Mouse (Mus musculus): ENCODE results near the gene Tgif1. TPM values are rescaled to one million over a fixed set of nuclear protein-coding genes. Genes with fewer than 3 reads are reported as not detected.

Gene Tgif1
- total and polyA plus RNA-seq, 2 experiments from 2014 or later = 7.8 to 9.0 TPM

- ATAC-seq (ENCODE audit: insufficient read depth, low read depth) = no peak
- WGBS = 42% methylated on average over 15 of the region's 15 CpGs
- Histone ChIP-seq H3K9me3 (replicated peaks; ENCODE audit: control insufficient read depth, low read length) (no peaks in the 10 kb centered on the region), H3K27me3 (ENCODE audit: control insufficient read depth, insufficient read depth, low read length) (no peaks in the 10 kb centered on the region), H3K9ac (replicated peaks; ENCODE audit: low read depth, low read length) (no peak overlapping the region), H3K4me2 (ENCODE audit: low read depth, low read length) (no peak overlapping the region), H3K4me1 (ENCODE audit: control insufficient read depth, insufficient read depth) (no peaks in the 10 kb centered on the region), H3K27ac (ENCODE audit: low read depth) (no peak overlapping the region), H3K4me3 (ENCODE audit: low read depth, low read length) (no peak overlapping the region), H3K36me3 (replicated peaks; ENCODE audit: control insufficient read depth, insufficient read depth, low read length) (no peaks in the 10 kb centered on the region)
- TF ChIP-seq EP300 (IDR thresholded peaks at IDR 0.05; ENCODE audit: low read depth) (no peak), CTCF (IDR thresholded peaks at IDR 0.05; ENCODE audit: low read depth) (no peak)
- no peak for DNase-seq (ENCODE audit: low spot score)
Measured at GRCm38 (mm10) chr17:70892288-70893096, 39.1 kb upstream of the Tgif1 start.

- Histone ChIP-seq H3K27ac (ENCODE audit: low read depth) (no peak overlapping the region), H3K4me3 (ENCODE audit: low read depth, low read length) (no peak overlapping the region), H3K36me3 (replicated peaks; ENCODE audit: control insufficient read depth, insufficient read depth, low read length) (no peaks in the 10 kb centered on the region), H3K27me3 (ENCODE audit: control insufficient read depth, insufficient read depth, low read length) (no peaks in the 10 kb centered on the region), H3K9ac (replicated peaks; ENCODE audit: low read depth, low read length) (no peak overlapping the region), H3K4me1 (ENCODE audit: control insufficient read depth, insufficient read depth) (no peaks in the 10 kb centered on the region), H3K4me2 (ENCODE audit: low read depth, low read length) (no peak overlapping the region), H3K9me3 (replicated peaks; ENCODE audit: control insufficient read depth, low read length) (no peaks in the 10 kb centered on the region)
- no peak for TF ChIP-seq CTCF (IDR thresholded peaks at IDR 0.05; ENCODE audit: low read depth)
- TF ChIP-seq EP300 (IDR thresholded peaks at IDR 0.05; ENCODE audit: low read depth) = no peak
- DNase-seq (ENCODE audit: low spot score) = no peak
- no peak for ATAC-seq (ENCODE audit: insufficient read depth, low read depth)
- WGBS = 80% methylated on average over 8 of the region's 8 CpGs
Measured at GRCm38 (mm10) chr17:70890571-70890970, 37.2 kb upstream of the Tgif1 start.

- Histone ChIP-seq H3K9me3 (replicated peaks; ENCODE audit: control insufficient read depth, low read length) (no peaks in the 10 kb centered on the region), H3K4me1 (ENCODE audit: control insufficient read depth, insufficient read depth) (no peaks in the 10 kb centered on the region), H3K27ac (ENCODE audit: low read depth) (no peak overlapping the region), H3K36me3 (replicated peaks; ENCODE audit: control insufficient read depth, insufficient read depth, low read length) (no peaks in the 10 kb centered on the region), H3K4me2 (ENCODE audit: low read depth, low read length) (no peak overlapping the region), H3K4me3 (ENCODE audit: low read depth, low read length) (no peak overlapping the region), H3K27me3 (ENCODE audit: control insufficient read depth, insufficient read depth, low read length) (no peaks in the 10 kb centered on the region), H3K9ac (replicated peaks; ENCODE audit: low read depth, low read length) (no peak overlapping the region)
- no peak for TF ChIP-seq EP300 (IDR thresholded peaks at IDR 0.05; ENCODE audit: low read depth)
- TF ChIP-seq CTCF (IDR thresholded peaks at IDR 0.05; ENCODE audit: low read depth) = no peak
- no peak for DNase-seq (ENCODE audit: low spot score)
- 75% methylated on average over 10 of the region's 10 CpGs for WGBS
- no peak for ATAC-seq (ENCODE audit: insufficient read depth, low read depth)
Measured at GRCm38 (mm10) chr17:70888657-70889056, 35.3 kb upstream of the Tgif1 start.

- Histone ChIP-seq H3K36me3 (replicated peaks; ENCODE audit: control insufficient read depth, insufficient read depth, low read length) (no peaks in the 10 kb centered on the region), H3K4me1 (ENCODE audit: control insufficient read depth, insufficient read depth) (no peaks in the 10 kb centered on the region), H3K9me3 (replicated peaks; ENCODE audit: control insufficient read depth, low read length) (no peaks in the 10 kb centered on the region), H3K9ac (replicated peaks; ENCODE audit: low read depth, low read length) (no peak overlapping the region), H3K4me2 (ENCODE audit: low read depth, low read length) (no peak overlapping the region), H3K4me3 (ENCODE audit: low read depth, low read length) (no peak overlapping the region), H3K27me3 (ENCODE audit: control insufficient read depth, insufficient read depth, low read length) (no peaks in the 10 kb centered on the region), H3K27ac (ENCODE audit: low read depth) (no peak overlapping the region)
- no peak for DNase-seq (ENCODE audit: low spot score)
- no peak for ATAC-seq (ENCODE audit: insufficient read depth, low read depth)
- WGBS = 91% methylated on average over 9 of the region's 9 CpGs
- no peak for TF ChIP-seq EP300 (IDR thresholded peaks at IDR 0.05; ENCODE audit: low read depth)
- no peak for TF ChIP-seq CTCF (IDR thresholded peaks at IDR 0.05; ENCODE audit: low read depth)
Measured at GRCm38 (mm10) chr17:70887848-70888247, 34.5 kb upstream of the Tgif1 start.

- ATAC-seq (ENCODE audit: insufficient read depth, low read depth) = no peak
- H3K27me3 ChIP-seq (ENCODE audit: control insufficient read depth, insufficient read depth, low read length) = no peaks in the 10 kb centered on the region
Measured at GRCm38 (mm10) chr17:70886641-70887391, 33.5 kb upstream of the Tgif1 start.

More at GRCm38 (mm10) chr17:70886641-70887391, 33.5 kb upstream of the Tgif1 start:
- H3K4me3 ChIP-seq (ENCODE audit: low read depth, low read length) = no peak overlapping the region
- 76% methylated on average over 16 of the region's 16 CpGs for WGBS
- H3K36me3 ChIP-seq (replicated peaks; ENCODE audit: control insufficient read depth, insufficient read depth, low read length) = no peaks in the 10 kb centered on the region
- no peak overlapping the region for H3K4me2 ChIP-seq (ENCODE audit: low read depth, low read length)
- H3K4me1 ChIP-seq (ENCODE audit: control insufficient read depth, insufficient read depth) = no peaks in the 10 kb centered on the region
- no peaks in the 10 kb centered on the region for H3K9me3 ChIP-seq (replicated peaks; ENCODE audit: control insufficient read depth, low read length)
- no peak overlapping the region for H3K9ac ChIP-seq (replicated peaks; ENCODE audit: low read depth, low read length)
- H3K27ac ChIP-seq (ENCODE audit: low read depth) = no peak overlapping the region
- no peak for DNase-seq (ENCODE audit: low spot score)
- TF ChIP-seq CTCF (IDR thresholded peaks at IDR 0.05; ENCODE audit: low read depth) (no peak), EP300 (IDR thresholded peaks at IDR 0.05; ENCODE audit: low read depth) (no peak)

All from heart, postnatal 0 days (tissue).